Mouse (Mus musculus): Measurements from ENCODE around the gene Trim65.
"Not testable (repeated sequence)": the region's sequence is repeated elsewhere in the genome, so short reads cannot be mapped to it uniquely, and the experiment has no call there.

Trim65 gene

GRCm38 (mm10) chr11:116138096-116138467, 7.2 kb upstream of the Trim65 start:
- no peak for DNase-seq

GRCm38 (mm10) chr11:116134171-116134570, 3.2 kb upstream of the Trim65 start:
- DNase-seq: no peak

GRCm38 (mm10) chr11:116133497-116133896, 2.6 kb upstream of the Trim65 start:
- no peak for DNase-seq

- DNase-seq: no peak
These were observed 1.7 kb upstream of the Trim65 start for GRCm38 (mm10) chr11:116132366-116133333.

- DNase-seq: no peak
These were observed 632 bp upstream of the Trim65 start for GRCm38 (mm10) chr11:116131349-116132170.

GRCm38 (mm10) chr11:116129993-116130487, 888 bp downstream of the Trim65 start:
- DNase-seq: no peak

- no peak for DNase-seq
These were observed 1.7 kb downstream of the Trim65 start for GRCm38 (mm10) chr11:116129091-116129790.

GRCm38 (mm10) chr11:116127986-116128385, 2.9 kb downstream of the Trim65 start:
- DNase-seq: no peak

- DNase-seq: peak in 1 of 2 experiments; percentile 34
These were observed 3.6 kb downstream of the Trim65 start, which contains the start of gene Trim47 for GRCm38 (mm10) chr11:116127156-116127980. Trim47 (minus strand) TSS chr11:116127210.

GRCm38 (mm10) chr11:116126261-116126660, 4.7 kb downstream of the Trim65 start:
- DNase-seq: no peak

- not testable (repeated sequence) for DNase-seq
These were observed 9.1 kb downstream of the Trim65 start for GRCm38 (mm10) chr11:116121731-116122245.

- no peak for DNase-seq
These were observed 13.1 kb downstream of the Trim65 start for GRCm38 (mm10) chr11:116117819-116118218.

- DNase-seq: no peak
These were observed 13.7 kb downstream of the Trim65 start for GRCm38 (mm10) chr11:116117241-116117640.

GRCm38 (mm10) chr11:116111611-116112203, 19.2 kb downstream of the Trim65 start:
- no peak for DNase-seq

- no peak for DNase-seq
These were observed 19.9 kb downstream of the Trim65 start for GRCm38 (mm10) chr11:116111067-116111466.

GRCm38 (mm10) chr11:116110540-116110939, 20.4 kb downstream of the Trim65 start:
- no peak for DNase-seq

- no peak for DNase-seq
These were observed 20.8 kb downstream of the Trim65 start for GRCm38 (mm10) chr11:116110131-116110530.

GRCm38 (mm10) chr11:116109441-116110081, 21.4 kb downstream of the Trim65 start:
- no peak for DNase-seq

GRCm38 (mm10) chr11:116108464-116109137, 22.3 kb downstream of the Trim65 start:
- DNase-seq: no peak

GRCm38 (mm10) chr11:116107777-116108285, 23.1 kb downstream of the Trim65 start:
- no peak for DNase-seq

Measured in cerebellum, postnatal 36 days (tissue).